Mouse (Mus musculus) CH12.LX (cell line): ENCODE measurements around the gene Mrpl41.

Experiments used
- BHLHE40 ChIP-seq: IDR thresholded peaks from 2 replicates; pipeline ENCODE4 v1.6.1; 2011; ENCODE audit warnings: mild to moderate bottlenecking, low read depth, low read length, improper control_type of control experiment
- CTCF ChIP-seq, 2 experiments: IDR thresholded peaks in 1 of 2; conservative IDR thresholded peaks in 1 of 2; 2 replicates each; pipeline ENCODE4 v1.5.1; 2011 to 2012; ENCODE audit warnings: low read depth in 2 of 2, low read length in 2 of 2, improper control_type of control experiment in 1 of 2, inconsistent platforms in 1 of 2, mild to moderate bottlenecking in 1 of 2, moderate library complexity in 1 of 2
- EP300 ChIP-seq: IDR thresholded peaks from 2 replicates; pipeline ENCODE4 v1.6.1; 2011; ENCODE audit warnings: low read length, improper control_type of control experiment
- KAT2A ChIP-seq: IDR thresholded peaks from 2 replicates; pipeline ENCODE4 v1.6.1; 2012; ENCODE audit warnings: low read length, improper control_type of control experiment, inconsistent platforms; ENCODE audit not compliant: insufficient replicate concordance
- POLR2A ChIP-seq: IDR thresholded peaks from 2 replicates; pipeline ENCODE4 v1.6.1; 2011; ENCODE audit warnings: low read depth, mild to moderate bottlenecking, improper control_type of control experiment, low read length
- TCF12 ChIP-seq: IDR thresholded peaks from 2 replicates; pipeline ENCODE4 v1.6.1; 2014; ENCODE audit warnings: low read depth, mild to moderate bottlenecking, inconsistent platforms, low read length, improper control_type of control experiment

DNA sequence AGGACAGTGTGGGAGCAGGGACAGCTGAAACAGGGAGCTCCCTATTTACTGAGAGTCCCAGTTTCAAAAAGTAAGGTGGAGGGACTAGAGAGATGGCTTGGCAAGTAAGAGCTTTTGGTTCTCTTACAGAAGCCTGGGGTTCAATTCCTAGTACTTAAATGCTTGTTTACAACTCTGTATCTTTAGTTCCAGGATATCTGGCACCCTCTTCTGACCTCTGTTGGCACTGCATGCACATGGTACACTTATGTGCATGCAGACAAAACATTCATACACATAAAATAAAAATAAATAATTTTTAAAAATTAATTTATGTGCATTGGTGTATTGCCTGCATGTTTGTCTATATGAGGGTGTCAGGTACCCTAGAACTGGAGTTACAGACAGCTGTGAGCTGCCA, 33.4 kb upstream of the Mrpl41 start:
- TF ChIP-seq TCF12: no peak
- no peak for TF ChIP-seq BHLHE40
- peak; percentile 18 to 59; a peak in 2 of 4 replicates for TF ChIP-seq CTCF (conservative IDR thresholded peaks at IDR 0.05 in 1 of 2, IDR thresholded peaks at IDR 0.05 in 1 of 2; ENCODE audit: low read depth in 2 of 2, low read length in 2 of 2)
- TF ChIP-seq KAT2A: no peak
- TF ChIP-seq EP300: no peak
- no peak for TF ChIP-seq POLR2A
